Mouse (Mus musculus): ENCODE measurements around the gene Tmem201.

Tmem201 gene

DNA sequence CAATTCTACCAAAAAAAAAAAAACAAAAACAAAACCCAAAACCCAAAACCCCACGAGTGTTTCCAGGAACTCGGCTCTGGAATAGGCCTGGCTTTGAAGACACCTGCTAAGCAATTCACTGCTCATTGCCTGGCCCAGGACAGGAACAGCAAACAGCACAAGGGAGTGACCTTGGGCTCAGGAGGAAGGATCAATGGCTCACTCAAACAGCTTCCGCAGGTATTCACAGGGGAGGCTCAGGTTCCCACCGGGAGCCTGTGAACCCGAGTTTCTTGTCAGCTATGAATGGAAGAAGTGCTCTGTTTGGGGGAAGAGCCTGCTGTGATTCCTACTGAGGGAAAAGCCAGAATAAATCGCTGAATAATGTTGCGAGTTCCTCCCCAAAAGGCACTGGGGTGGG is 54.0 kb downstream of the Tmem201 start:
- DNase-seq (ENCODE audit: low spot score), result no peak

DNA sequence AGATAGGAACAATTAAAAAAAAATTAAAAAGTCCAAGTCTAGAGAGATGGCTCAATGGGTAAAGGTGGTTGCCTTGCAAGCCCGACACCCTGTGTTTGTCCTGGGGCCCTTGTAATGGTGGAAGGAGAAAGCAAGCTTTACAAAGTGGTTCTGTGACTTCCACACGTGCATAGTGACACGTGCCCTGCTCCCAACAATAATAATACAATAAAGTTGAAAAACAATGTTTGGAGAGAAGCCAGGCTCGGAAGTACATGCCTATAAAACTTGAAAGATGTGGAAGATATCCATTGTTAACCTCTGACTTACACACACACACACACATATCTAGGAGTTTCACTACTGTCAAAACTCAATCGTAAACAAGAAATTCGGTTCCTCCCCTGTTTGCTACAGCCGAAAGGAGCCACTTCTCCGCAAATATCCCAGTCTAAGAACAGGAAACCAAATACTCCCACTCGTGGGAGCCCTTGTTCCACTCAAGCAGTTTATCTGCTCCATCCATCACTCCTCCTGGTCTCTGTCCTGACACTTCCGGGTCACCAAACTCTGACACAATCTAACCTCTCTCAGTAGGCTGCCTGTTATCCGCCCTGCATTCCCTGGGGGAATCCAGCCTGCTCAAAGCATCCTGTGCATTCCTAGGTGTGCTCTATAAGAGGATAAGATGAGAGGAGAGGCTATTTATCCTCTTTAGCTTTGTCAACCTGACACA is 58.6 kb downstream of the Tmem201 start:
- DNase-seq (ENCODE audit: low spot score), result no peak

GRCm38 (mm10) chr4:149678006-149678405 is 59.8 kb downstream of the Tmem201 start:
- DNase-seq (ENCODE audit: low spot score), result no peak

DNA sequence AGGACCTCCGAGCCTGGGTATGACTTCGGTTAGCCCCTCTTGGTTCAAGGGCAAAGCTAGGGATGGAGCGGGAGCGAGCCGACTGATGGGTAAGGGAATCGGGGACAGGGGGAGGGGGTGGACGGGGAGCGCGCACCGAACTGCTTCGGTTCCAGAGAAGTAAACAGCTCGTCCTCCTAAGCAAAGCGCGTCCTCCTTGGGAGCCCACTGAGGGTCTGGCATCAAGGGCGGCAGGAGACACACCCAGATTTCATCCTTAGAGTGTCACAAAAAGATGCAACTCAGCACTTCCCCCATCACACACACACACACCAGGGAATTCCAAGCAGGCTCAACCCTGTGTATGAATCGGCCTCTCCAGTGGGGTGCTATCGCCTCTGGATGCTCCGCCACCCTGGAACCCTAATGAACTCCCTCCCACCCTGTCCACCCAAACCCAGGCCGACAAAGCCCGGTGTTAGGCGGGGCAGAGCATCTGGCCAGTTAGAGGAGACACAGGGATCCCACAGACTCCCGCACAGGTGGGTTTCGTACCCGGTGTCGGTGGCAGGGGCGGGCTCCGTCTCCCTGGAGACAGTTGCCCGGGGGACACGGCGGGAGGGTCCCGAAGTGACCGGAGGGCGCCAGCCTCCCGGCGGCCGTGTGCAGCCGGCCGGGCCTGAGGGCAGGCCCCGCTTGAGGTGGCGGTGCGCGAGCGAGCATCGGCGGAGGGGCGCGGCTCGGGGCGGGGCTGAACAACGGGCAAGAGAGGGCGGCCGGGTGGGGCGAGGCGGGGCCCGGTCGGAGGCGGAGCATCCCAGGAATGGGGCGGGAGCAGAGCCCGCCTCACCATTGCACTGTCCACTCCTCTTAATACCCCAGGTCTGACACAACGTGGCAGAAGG is 62.2 kb downstream of the Tmem201 start:
- peak; percentile 89 for DNase-seq (ENCODE audit: low spot score)

DNA sequence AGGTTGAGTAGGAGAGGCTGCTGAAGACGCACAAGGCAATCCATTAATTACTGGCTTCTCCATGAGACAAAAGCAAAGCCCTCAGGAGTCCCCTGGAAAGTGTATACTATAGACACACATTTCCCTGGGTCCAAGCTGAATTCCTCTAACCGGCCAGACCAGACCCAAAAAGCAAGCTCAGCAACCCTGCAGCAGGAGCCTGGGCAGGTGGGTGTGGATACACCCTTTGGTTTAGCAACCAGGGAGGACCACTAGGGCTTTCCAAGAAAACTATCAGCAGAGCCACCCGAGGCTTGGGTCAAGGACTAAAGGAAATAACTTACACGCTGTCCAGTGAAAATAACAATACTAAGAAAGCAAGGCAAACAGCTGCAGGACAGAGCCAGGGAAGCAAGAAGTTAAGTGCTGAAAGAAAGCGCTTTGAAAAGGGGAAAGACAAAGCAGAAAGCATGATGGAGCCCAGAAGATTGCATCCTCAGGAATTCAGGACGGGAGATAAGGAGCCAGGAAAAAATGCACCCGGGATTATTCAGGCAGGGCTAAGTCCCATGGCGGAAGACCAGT is 62.9 kb downstream of the Tmem201 start:
- no peak for DNase-seq (ENCODE audit: low spot score)

- DNase-seq (ENCODE audit: low spot score), result no peak
Observed at GRCm38 (mm10) chr4:149672747-149673146, 65.1 kb downstream of the Tmem201 start.

- no peak for DNase-seq (ENCODE audit: low spot score)
Observed at GRCm38 (mm10) chr4:149671175-149671574, 66.7 kb downstream of the Tmem201 start.

- DNase-seq (ENCODE audit: low spot score), result no peak
Observed at GRCm38 (mm10) chr4:149665692-149666090, 72.2 kb downstream of the Tmem201 start.
